Mouse (Mus musculus): Measurements from ENCODE around the gene Adgrf3. TPM values are rescaled to one million over a fixed set of nuclear protein-coding genes. Genes with fewer than 3 reads are reported as not detected.

The Adgrf3 gene
- polyA plus RNA-seq, 1 experiment from 2014 or later = not detected

- 93% methylated on average over 1 of the region's 1 CpGs for WGBS
- Histone ChIP-seq H3K36me3 (ENCODE audit: control insufficient read depth, insufficient read depth, low read length) (0 out of 2 replicates have a peak, but pooled peaks cover 2% of the 10 kb centered on the region), H3K9me3 (ENCODE audit: control insufficient read depth, low read length) (no peaks in the 10 kb centered on the region)
These were observed 43.7 kb downstream of the Adgrf3 start for GRCm38 (mm10) chr5:30161836-30162235.

GRCm38 (mm10) chr5:30159601-30160000 lies 45.9 kb downstream of the Adgrf3 start:
- DNase-seq (ENCODE audit: low spot score) = no peak
- H3K27ac ChIP-seq (ENCODE audit: low read depth, low read length) = no peak overlapping the region
- ATAC-seq (replicated peaks; ENCODE audit: low FRiP score) = no peak
- peaks cover 4% of the 10 kb centered on the region; the same call in 1 of the 2 replicates for H3K4me1 ChIP-seq (replicated peaks; ENCODE audit: control insufficient read depth, insufficient read depth, low read length)
- no peak overlapping the region for H3K4me2 ChIP-seq
- no peak overlapping the region for H3K4me3 ChIP-seq (ENCODE audit: low read depth, low read length)
- H3K9ac ChIP-seq (ENCODE audit: low read depth, low read length) = no peak overlapping the region
- no peaks in the 10 kb centered on the region for H3K9me3 ChIP-seq (ENCODE audit: control insufficient read depth, low read length)
- H3K27me3 ChIP-seq (replicated peaks; ENCODE audit: control insufficient read depth, insufficient read depth, low read length) = no peaks in the 10 kb centered on the region
- H3K36me3 ChIP-seq (ENCODE audit: control insufficient read depth, insufficient read depth, low read length) = 0 out of 2 replicates have a peak, but pooled peaks cover 2% of the 10 kb centered on the region
- WGBS = 79% methylated on average over 6 of the region's 6 CpGs

More at GRCm38 (mm10) chr5:30161836-30162235, 43.7 kb downstream of the Adgrf3 start:
- Histone ChIP-seq H3K4me3 (ENCODE audit: low read depth, low read length) (no peak overlapping the region), H3K27ac (ENCODE audit: low read depth, low read length) (no peak overlapping the region), H3K9ac (ENCODE audit: low read depth, low read length) (no peak overlapping the region), H3K4me1 (replicated peaks; ENCODE audit: control insufficient read depth, insufficient read depth, low read length) (no peaks in the 10 kb centered on the region), H3K27me3 (replicated peaks; ENCODE audit: control insufficient read depth, insufficient read depth, low read length) (no peaks in the 10 kb centered on the region), H3K4me2 (no peak overlapping the region)
- ATAC-seq (replicated peaks; ENCODE audit: low FRiP score) = no peak
- no peak for DNase-seq (ENCODE audit: low spot score)

GRCm38 (mm10) chr5:30155821-30156629 lies 49.5 kb downstream of the Adgrf3 start:
- ATAC-seq (replicated peaks; ENCODE audit: low FRiP score) = no peak
- peak overlapping the region; percentile 73 for H3K9ac ChIP-seq (ENCODE audit: low read depth, low read length)
- H3K36me3 ChIP-seq (ENCODE audit: control insufficient read depth, insufficient read depth, low read length) = 0 out of 2 replicates have a peak, but pooled peaks cover 2% of the 10 kb centered on the region
- peaks cover 6% of the 10 kb centered on the region; the same call in 1 of the 2 replicates for H3K4me1 ChIP-seq (replicated peaks; ENCODE audit: control insufficient read depth, insufficient read depth, low read length)
- peak overlapping the region; percentile 75 for H3K4me3 ChIP-seq (ENCODE audit: low read depth, low read length)
- 27% methylated on average over 13 of the region's 13 CpGs for WGBS
- no peak for DNase-seq (ENCODE audit: low spot score)
- H3K27ac ChIP-seq (ENCODE audit: low read depth, low read length) = peak overlapping the region; percentile 78
- H3K9me3 ChIP-seq (ENCODE audit: control insufficient read depth, low read length) = no peaks in the 10 kb centered on the region
- H3K27me3 ChIP-seq (replicated peaks; ENCODE audit: control insufficient read depth, insufficient read depth, low read length) = no peaks in the 10 kb centered on the region
- peak overlapping the region; percentile 85 for H3K4me2 ChIP-seq

- Histone ChIP-seq H3K9ac (ENCODE audit: low read depth, low read length) (peak overlapping the region; percentile 73), H3K27me3 (replicated peaks; ENCODE audit: control insufficient read depth, insufficient read depth, low read length) (no peaks in the 10 kb centered on the region), H3K36me3 (ENCODE audit: control insufficient read depth, insufficient read depth, low read length) (0 out of 2 replicates have a peak, but pooled peaks cover 1% of the 10 kb centered on the region), H3K9me3 (ENCODE audit: control insufficient read depth, low read length) (no peaks in the 10 kb centered on the region), H3K4me2 (peak overlapping the region; percentile 85), H3K27ac (ENCODE audit: low read depth, low read length) (peak overlapping the region; percentile 78), H3K4me1 (replicated peaks; ENCODE audit: control insufficient read depth, insufficient read depth, low read length) (peaks cover 6% of the 10 kb centered on the region; the same call in 1 of the 2 replicates), H3K4me3 (ENCODE audit: low read depth, low read length) (peak overlapping the region; percentile 75)
- under 1% methylated on average over 31 of the region's 31 CpGs for WGBS
- DNase-seq (ENCODE audit: low spot score) = no peak
- ATAC-seq (replicated peaks; ENCODE audit: low FRiP score) = peak; percentile 49
These were observed 50.1 kb downstream of the Adgrf3 start for GRCm38 (mm10) chr5:30155395-30155792.

- peak within 1 kb of the TSS; percentile 85 for H3K4me2 ChIP-seq
- H3K36me3 ChIP-seq (ENCODE audit: control insufficient read depth, insufficient read depth, low read length) = no peaks in the 10 kb centered on the region
- H3K9me3 ChIP-seq (ENCODE audit: control insufficient read depth, low read length) = no peaks in the 10 kb centered on the region
- peak; percentile 95 for DNase-seq (ENCODE audit: low spot score)
- no peaks in the 10 kb centered on the region for H3K27me3 ChIP-seq (replicated peaks; ENCODE audit: control insufficient read depth, insufficient read depth, low read length)
- peak; percentile 89 for ATAC-seq (replicated peaks; ENCODE audit: low FRiP score)
- under 1% methylated on average over 53 of the region's 53 CpGs for WGBS
- H3K4me3 ChIP-seq (ENCODE audit: low read depth, low read length) = peak within 1 kb of the TSS; percentile 75
- H3K27ac ChIP-seq (ENCODE audit: low read depth, low read length) = peak within 1 kb of the TSS; percentile 78
- H3K4me1 ChIP-seq (replicated peaks; ENCODE audit: control insufficient read depth, insufficient read depth, low read length) = peaks cover 6% of the 10 kb centered on the region; the same call in 1 of the 2 replicates
- H3K9ac ChIP-seq (ENCODE audit: low read depth, low read length) = peak within 1 kb of the TSS; percentile 73
These were observed 50.8 kb downstream of the Adgrf3 start, which contains the start of the genes Hadha and Hadhb for GRCm38 (mm10) chr5:30154474-30155394. Hadha (minus strand) TSS chr5:30155162. Hadhb (plus strand) TSS chr5:30155248.

- Histone ChIP-seq H3K4me2 (peak overlapping the region; percentile 85), H3K27me3 (replicated peaks; ENCODE audit: control insufficient read depth, insufficient read depth, low read length) (no peaks in the 10 kb centered on the region), H3K9ac (ENCODE audit: low read depth, low read length) (peak overlapping the region; percentile 73), H3K9me3 (ENCODE audit: control insufficient read depth, low read length) (no peaks in the 10 kb centered on the region), H3K4me1 (replicated peaks; ENCODE audit: control insufficient read depth, insufficient read depth, low read length) (peaks cover 6% of the 10 kb centered on the region; the same call in 1 of the 2 replicates), H3K4me3 (ENCODE audit: low read depth, low read length) (peak overlapping the region; percentile 75), H3K36me3 (ENCODE audit: control insufficient read depth, insufficient read depth, low read length) (no peaks in the 10 kb centered on the region), H3K27ac (ENCODE audit: low read depth, low read length) (peak overlapping the region; percentile 78)
- DNase-seq (ENCODE audit: low spot score) = no peak
- no peak for ATAC-seq (replicated peaks; ENCODE audit: low FRiP score)
- 23% methylated on average over 4 of the region's 4 CpGs for WGBS
These were observed 51.5 kb downstream of the Adgrf3 start for GRCm38 (mm10) chr5:30154013-30154412.

- Histone ChIP-seq H3K4me3 (ENCODE audit: low read depth, low read length) (no peak overlapping the region), H3K9me3 (ENCODE audit: control insufficient read depth, low read length) (no peaks in the 10 kb centered on the region), H3K36me3 (ENCODE audit: control insufficient read depth, insufficient read depth, low read length) (no peaks in the 10 kb centered on the region), H3K4me2 (no peak overlapping the region), H3K27ac (ENCODE audit: low read depth, low read length) (no peak overlapping the region), H3K9ac (ENCODE audit: low read depth, low read length) (no peak overlapping the region), H3K4me1 (replicated peaks; ENCODE audit: control insufficient read depth, insufficient read depth, low read length) (peaks cover 6% of the 10 kb centered on the region; the same call in 1 of the 2 replicates), H3K27me3 (replicated peaks; ENCODE audit: control insufficient read depth, insufficient read depth, low read length) (no peaks in the 10 kb centered on the region)
- 91% methylated on average over 2 of the region's 2 CpGs for whole genome bisulfite sequencing
- ATAC-seq (replicated peaks; ENCODE audit: low FRiP score) (no peak), DNase-seq (ENCODE audit: low spot score) (no peak)
These were observed 52.3 kb downstream of the Adgrf3 start for GRCm38 (mm10) chr5:30153222-30153621.

- Histone ChIP-seq H3K36me3 (ENCODE audit: control insufficient read depth, insufficient read depth, low read length) (no peaks in the 10 kb centered on the region), H3K4me3 (ENCODE audit: low read depth, low read length) (no peak overlapping the region), H3K9ac (ENCODE audit: low read depth, low read length) (no peak overlapping the region), H3K4me1 (replicated peaks; ENCODE audit: control insufficient read depth, insufficient read depth, low read length) (peaks cover 6% of the 10 kb centered on the region; the same call in 1 of the 2 replicates), H3K27ac (ENCODE audit: low read depth, low read length) (no peak overlapping the region), H3K9me3 (ENCODE audit: control insufficient read depth, low read length) (no peaks in the 10 kb centered on the region), H3K27me3 (replicated peaks; ENCODE audit: control insufficient read depth, insufficient read depth, low read length) (no peaks in the 10 kb centered on the region), H3K4me2 (no peak overlapping the region)
- 90% methylated on average over 1 of the region's 1 CpGs for WGBS
- DNase-seq (ENCODE audit: low spot score) = no peak
- no peak for ATAC-seq (replicated peaks; ENCODE audit: low FRiP score)
These were observed 53.1 kb downstream of the Adgrf3 start for GRCm38 (mm10) chr5:30152413-30152812.

Measured in liver, embryonic 11.5 days (tissue).